Mouse (Mus musculus): ENCODE measurements at regions not wholly inside any gene's neighbourhood (a gene's known extent, or its start where the extent isn't known, plus 50 kb on each side); places are given as distances from the start of the nearest gene placed in this dataset.

GRCm38 (mm10) chr1:158148035-158148434, 208.1 kb downstream of the Brinp2 start:
- no peak for DNase-seq (ENCODE audit: low spot score in 2 of 2)

GRCm38 (mm10) chr1:158161111-158161510, 195.0 kb downstream of the Brinp2 start:
- no peak for DNase-seq (ENCODE audit: low spot score in 2 of 2)

GRCm38 (mm10) chr1:158161533-158161932, 194.6 kb downstream of the Brinp2 start:
- no peak for DNase-seq (ENCODE audit: low spot score in 2 of 2)

- DNase-seq (ENCODE audit: low spot score in 2 of 2) = no peak
These were observed 192.7 kb downstream of the Brinp2 start for GRCm38 (mm10) chr1:158163411-158163810.

GRCm38 (mm10) chr1:158170006-158170405, 186.1 kb downstream of the Brinp2 start:
- no peak for DNase-seq (ENCODE audit: low spot score in 2 of 2)

GRCm38 (mm10) chr1:158180095-158180494, 176.0 kb downstream of the Brinp2 start:
- DNase-seq (ENCODE audit: low spot score in 2 of 2) = peak in 1 of 2 experiments; percentile 18

- no peak for DNase-seq (ENCODE audit: low spot score in 2 of 2)
These were observed 174.8 kb downstream of the Brinp2 start for GRCm38 (mm10) chr1:158181296-158181695.

- DNase-seq (ENCODE audit: low spot score in 2 of 2) = no peak
These were observed 168.5 kb downstream of the Brinp2 start for GRCm38 (mm10) chr1:158187651-158188050.

- DNase-seq (ENCODE audit: low spot score in 2 of 2) = peak; percentile 18 to 49
These were observed 163.1 kb downstream of the Brinp2 start for GRCm38 (mm10) chr1:158192841-158193551.

- no peak for DNase-seq (ENCODE audit: low spot score in 2 of 2)
These were observed 162.1 kb downstream of the Brinp2 start for GRCm38 (mm10) chr1:158193968-158194565.

All from layer of hippocampus, adult 18-20 months (tissue).